Mouse (Mus musculus) gastrocnemius, adult 8-10 months (tissue): ENCODE data around the gene Gm42421. TPM values are rescaled to one million over a fixed set of nuclear protein-coding genes. Genes with fewer than 3 reads are reported as not detected.

ENCODE experiments used
- DNase-seq, 2 experiments: peaks; one replicate each; pipeline ENCODE4 v3.0.0; 2022; ENCODE audit warnings: low spot score in 2 of 2
- total RNA-seq, 4 experiments: library from RNA; stranded (reverse); gene quantifications; 2 replicates each; pipeline ENCODE4 v1.2.4; 2022

The Gm42421 gene
- not detected for total RNA-seq

DNA sequence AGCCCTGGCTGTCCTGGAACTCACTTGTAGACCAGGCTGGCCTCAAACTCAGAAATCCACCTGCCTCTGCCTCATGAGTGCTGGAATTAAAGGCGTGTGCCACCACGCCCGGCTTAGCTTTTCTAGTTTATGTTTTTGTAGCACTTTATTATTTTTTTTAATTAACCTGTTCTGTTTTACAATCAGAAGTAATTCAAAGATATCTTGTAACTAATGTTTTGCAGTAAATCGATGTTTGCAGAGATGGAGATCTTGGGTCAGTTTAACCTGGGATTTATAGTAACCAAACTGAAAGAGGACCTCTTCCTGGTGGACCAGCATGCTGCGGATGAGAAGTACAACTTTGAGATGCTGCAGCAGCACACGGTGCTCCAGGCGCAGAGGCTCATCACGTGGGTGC is at the start of gene Gm42421:
Gm42421 (plus strand) TSS at position 301 of the 400 bp plus-strand sequence.
- no peak for DNase-seq

DNA sequence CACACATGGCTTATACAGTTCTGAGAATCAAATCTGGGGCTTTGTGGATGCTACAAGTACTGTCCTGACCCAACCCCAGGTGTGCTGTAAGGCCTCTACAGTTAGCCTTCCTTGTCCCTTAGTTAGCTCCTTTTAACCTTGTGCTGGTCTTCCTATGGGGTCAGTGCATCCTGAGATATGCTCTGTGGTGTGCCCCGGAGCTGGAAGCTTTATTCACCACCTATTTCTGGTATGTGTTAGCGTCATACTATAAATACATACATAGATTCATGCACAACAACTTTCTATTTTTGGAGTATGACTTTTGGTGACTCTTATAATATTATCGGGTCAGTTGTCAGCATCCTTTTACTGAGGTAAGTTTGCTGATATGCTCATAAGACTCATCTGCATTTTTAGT is 42.7 kb upstream of the Gm42421 start:
- no peak for DNase-seq

DNA sequence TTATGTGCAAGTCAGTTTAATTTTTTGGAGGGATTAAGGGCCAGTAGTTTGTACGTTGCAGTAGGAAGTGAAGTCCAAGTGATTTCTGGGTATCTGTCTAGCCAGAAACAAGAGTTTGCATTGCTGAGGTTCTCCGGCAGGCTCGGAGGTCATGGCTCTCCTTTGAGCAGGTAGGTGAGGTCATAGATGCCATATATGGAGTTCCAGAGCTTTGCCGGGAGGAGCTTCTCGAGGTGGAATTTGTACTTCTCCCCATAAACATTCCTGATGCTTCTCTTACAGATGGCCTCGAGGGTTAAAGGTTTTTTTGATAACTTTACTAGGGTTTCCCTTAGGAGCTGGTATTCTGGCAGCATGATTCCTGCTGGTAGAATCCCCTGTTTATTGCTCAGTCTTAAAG is 37.2 kb upstream of the Gm42421 start:
- DNase-seq = no peak

DNA sequence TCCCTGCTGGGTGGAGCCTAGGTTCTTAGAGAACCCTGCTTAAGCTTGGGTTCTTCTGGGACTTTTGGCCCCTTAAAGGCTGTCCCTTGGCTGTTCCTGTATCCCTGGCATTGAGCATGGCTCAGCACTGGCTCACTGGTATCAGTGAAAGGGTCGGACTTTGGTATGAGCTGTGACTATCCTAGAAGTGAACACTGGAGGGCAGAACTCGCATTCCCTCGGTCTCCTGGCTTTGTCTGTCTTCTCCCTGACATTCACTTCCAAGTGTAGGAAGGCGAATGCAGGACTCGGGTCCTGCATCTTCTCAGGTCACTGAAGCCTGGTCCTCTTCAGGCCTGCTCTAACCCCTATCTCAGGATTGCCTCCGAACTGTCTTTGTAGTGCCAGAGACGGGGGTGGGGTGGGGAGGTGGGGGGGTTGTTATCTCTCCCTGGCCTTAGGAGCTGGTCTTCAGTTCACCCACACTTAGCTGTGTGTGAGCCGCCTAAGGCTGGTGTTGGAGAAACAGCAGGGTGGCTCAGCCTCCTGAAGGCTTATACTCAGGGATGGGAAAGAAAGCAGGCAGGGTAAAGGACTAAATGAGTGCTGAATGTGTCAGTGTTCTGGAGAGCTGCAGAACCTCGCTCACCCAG is 35.6 kb upstream of the Gm42421 start:
- DNase-seq = no peak

DNA sequence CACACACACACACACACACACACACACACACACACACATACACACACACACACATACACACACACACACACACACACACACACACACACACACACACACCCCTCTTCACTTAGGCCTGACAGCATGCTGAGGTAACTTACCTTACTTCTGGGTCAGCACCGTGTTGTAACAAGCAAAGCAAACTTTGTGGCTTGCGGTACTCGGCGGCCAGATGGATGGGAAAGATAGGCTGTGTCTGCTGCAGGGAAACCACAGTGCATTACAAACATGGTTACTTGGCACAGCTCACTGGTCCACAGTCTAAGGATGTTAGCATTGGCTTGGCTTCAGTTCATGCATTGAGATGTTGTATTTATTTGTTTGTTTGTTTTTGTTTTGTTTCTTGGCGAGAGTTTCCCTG is 34.6 kb upstream of the Gm42421 start:
- DNase-seq = no peak

DNA sequence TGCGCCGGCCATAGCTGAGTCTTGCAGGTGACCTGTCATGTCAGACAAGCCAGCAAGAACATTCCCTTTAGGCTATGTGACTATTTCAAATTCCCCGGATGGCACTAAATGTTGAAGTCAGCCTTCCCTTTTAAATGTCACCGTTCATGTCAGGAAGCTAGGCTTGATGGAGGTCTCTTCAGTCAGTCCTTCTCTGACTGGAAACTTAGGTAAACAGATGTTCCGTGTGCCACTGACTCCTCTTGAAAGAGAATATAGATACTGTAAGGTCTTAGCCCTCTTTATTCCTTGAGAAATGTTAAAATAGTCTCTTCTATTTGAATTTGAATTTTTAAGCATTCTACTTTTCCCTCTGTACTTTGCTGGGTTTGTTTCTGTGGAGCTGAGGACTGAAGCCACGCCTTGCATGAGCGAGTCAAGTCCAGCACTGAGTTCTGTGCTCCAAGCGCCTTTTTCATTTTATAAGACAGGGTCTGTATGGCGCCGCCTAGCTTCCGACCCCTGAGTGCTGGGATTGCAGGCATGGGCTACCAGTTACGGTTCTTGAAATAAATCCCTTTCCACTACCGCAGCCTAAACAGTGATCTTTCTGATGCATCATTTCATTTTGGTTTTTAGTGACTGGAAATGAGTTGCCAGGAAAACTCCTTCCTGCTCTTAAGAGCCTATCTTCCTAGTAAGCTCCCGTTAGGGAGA is 30.2 kb upstream of the Gm42421 start, which contains the start of gene Ankrd61:
Ankrd61 (minus strand) TSS at position 51 of the 696 bp plus-strand sequence.
- no peak for DNase-seq

DNA sequence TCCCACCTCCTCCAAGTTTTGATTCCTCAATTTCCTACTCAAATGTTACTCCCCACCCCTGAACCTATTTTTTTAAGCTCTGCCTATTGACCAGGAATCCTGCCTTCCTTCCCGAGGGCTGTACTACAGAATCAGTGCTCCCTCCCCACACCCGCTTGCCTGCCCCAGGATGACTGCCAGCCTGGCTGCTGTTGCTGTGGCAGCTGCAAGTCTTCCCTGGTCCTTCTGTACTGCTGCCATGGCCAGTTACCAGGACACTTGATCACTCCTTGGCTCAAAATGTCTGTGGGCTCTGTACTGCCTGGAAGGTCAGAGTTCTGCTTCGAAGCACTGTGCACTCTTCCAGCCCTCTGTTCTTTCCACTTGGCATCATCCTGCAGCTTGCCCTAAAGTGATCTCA is 25.9 kb upstream of the Gm42421 start:
- DNase-seq = peak; percentile 80 to 87

DNA sequence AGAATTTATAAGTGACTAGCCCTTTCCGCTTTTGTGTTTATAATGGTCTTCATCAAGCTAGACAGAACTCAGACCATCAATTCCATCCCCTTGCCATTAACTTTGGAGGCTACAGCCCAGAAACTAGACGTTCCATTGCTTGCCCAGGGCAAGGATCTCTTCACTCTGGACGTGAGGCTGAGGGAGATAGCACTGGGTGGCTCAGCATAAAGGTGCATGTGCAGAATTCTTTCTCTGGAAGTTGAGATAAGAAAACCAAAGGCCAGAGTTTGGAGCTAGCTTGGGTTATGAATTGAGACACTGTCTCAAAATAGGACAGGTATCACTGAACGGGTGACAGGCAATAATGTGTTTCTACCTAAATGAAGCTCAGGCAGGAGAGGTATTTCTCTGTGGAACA is 24.2 kb upstream of the Gm42421 start:
- no peak for DNase-seq

DNA sequence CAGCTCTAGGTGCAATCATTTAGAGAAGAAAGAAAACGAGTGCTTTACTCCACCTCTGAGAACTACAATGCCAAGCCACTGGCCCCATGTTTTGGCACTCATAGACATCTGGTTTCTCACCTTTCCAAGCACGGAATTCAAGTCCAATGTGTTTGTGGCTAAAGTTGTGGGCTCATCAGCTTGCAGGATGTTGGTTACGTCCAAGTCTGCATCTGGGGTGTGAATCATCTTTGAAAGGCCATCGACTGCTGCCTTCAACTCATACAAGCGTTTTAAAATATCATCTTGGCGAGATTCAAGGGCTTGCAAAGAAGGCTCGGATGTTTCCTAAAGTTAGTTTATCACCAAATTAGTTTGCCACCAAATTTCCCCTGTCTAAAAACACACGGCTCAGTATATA is 21.5 kb upstream of the Gm42421 start:
- DNase-seq = no peak

DNA sequence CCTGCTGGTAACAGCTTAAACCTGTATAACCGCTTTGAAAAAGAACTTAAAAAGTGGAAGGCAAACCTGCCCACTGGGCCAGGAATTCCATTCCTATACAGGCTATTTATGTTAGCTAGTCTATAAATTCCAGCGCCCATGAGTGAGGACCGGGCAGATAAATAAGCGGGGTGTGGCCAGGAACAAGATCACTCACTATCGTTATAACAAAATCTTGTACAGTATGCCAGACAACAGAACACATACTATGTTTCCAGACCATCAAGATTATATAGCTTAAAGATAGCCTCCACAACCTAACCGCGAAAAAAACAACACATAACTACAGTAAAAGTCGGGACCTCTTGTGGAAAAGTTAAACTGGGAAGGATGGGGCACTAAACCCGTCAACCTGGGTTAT is 19.0 kb upstream of the Gm42421 start:
- DNase-seq = no peak

DNA sequence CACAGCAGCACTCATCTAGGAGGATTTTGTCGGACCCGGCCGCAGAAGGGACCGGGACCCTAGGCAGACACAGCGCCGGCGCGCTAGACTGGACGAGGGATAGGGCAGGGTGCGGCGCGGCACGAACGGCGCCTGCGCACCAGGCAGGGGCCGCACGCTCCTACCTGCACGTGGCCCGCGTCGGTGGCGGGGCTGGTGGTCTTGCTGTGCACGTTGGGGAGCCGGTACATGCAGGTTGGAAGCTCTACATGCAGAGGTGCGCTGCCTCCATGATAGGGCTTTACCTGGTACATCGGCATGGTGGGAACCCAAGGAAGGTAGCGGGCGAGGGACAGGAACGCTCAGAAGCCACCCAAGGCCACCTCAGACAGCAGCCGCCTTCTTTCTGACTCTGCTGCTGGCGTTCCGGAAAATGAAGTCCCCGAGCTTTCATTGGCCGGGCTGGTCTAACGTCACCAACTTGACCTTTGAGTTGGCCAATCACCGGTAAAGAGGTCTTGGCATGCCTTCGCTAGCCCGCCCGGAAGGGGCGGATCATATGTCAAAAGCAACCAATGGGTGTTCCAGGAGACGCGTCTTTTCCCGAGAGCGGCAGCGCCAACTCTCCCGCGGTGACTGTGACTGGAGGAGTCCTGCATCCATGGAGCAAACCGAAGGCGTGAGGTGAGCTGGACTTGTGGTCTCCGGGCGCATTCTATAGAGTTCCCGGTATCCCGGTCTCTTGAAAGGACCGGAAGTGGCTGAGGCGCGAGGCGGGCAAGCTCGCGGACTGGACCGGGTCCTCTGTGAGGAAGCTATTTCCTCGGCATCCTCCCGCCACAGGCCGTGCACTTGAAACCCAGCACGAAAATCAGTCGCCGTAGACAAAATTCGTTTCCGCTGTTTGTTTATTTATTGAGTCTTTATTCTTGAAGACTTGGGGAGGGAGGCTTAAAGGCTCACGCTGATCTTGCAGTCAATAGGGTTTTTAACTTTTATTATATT is 18.3 kb upstream of the Gm42421 start, which contains the start of the genes Aimp2 and Pms2:
Aimp2 (minus strand) TSS at position 431 of the 984 bp plus-strand sequence.
Pms2 (plus strand) TSS at position 548 of the 984 bp plus-strand sequence.
- peak; percentile 93 to 96 for DNase-seq

DNA sequence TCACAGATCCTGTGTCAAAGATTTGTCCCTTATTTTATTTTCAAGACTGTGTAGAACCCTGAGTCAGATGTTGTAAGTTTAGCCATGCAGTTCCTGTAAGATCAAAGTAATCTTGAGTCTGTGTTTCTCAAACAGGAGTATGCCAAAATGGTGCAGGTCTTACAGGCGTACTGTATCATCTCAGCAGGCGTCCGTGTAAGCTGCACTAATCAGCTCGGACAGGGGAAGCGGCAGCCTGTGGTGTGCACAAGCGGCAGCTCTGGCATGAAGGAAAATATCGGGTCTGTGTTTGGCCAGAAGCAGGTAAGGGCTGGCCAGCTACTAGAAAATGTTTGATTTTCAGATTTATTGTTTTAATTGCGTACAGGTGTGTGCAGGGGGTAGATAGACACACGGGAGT is 11.8 kb upstream of the Gm42421 start:
- DNase-seq = no peak

DNA sequence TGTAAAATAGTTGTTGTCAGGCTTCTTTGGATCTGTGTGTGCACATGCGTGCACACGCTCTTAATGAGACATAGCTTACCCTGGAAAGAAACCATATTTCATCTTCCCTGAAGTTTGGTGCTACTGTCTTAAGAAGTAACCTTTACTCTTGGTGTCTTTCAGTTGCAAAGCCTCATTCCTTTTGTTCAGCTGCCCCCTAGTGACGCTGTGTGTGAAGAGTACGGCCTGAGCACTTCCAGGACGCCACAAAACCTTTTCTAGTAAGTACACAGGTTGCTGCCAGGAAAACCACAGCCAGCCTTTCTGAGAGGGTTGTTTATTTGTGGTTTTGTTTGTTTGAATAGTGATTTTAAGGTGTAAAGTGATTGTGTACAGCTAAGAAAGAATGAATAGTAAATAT is 10.6 kb upstream of the Gm42421 start:
- peak; percentile 23 to 46 for DNase-seq

DNA sequence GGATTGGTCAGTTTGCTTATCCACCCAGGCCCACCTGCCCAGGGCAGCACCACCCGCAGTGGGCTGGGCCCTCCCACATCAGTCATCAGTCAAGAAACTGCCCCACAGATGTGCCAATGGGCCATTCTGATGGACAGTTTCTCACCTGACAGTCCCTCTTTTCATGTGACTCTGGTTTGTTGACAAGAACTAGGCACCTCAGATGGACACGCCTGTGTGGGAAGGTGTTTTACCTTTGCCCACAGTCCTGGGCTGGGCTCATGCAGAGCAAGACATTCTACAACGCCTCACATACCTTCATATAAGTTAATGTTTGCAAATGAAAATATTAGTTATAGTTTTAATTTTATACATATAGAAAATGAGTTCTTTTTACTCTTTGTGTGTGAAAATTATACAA is 9.9 kb upstream of the Gm42421 start:
- no peak for DNase-seq

DNA sequence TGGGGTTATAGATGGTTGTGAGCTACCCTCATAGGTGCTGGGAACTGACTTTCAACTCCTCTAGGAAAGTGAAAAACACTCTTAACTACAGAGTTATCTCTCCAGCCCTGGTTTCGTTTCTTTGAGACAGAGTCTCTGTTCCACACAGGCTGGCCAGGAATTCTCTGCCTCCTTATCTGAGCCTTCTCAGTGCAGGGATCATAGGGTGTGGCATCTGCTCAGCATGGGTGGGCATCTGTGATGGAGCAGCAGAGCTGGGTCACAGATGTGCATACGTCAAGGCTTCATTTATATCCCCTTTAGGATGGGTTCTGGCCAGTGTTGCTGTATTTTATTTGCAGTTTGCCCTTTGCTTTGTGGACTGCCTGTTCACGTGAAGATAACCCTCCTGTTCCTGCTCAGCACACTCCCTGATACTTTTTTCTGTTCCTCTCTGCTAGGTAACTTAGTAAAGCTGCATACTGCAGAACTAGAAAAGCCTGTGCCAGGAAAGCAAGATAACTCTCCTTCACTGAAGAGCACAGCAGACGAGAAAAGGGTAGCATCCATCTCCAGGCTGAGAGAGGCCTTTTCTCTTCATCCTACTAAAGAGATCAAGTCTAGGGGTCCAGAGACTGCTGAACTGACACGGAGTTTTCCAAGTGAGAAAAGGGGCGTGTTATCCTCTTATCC is 3.1 kb upstream of the Gm42421 start:
- DNase-seq = no peak

DNA sequence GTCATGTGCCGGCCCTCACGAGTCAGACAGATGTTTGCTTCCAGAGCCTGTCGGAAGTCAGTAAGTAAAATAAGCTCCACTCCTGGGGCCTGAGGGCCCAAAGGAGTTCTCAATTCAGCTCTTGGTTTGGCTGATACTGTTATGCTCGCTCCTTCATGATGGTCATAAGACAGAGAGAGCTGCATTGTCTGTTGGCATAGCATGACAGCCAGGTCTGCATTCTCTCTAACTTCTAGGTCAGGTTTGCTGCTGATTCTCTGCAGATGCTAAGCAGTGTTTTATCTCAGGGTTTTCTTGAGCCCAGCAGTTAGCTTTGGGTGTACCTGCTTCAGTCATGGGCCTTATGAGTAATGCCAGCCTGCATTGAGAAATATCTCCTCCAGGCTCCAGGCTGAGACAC is 1.3 kb downstream of the Gm42421 start:
- DNase-seq = no peak

DNA sequence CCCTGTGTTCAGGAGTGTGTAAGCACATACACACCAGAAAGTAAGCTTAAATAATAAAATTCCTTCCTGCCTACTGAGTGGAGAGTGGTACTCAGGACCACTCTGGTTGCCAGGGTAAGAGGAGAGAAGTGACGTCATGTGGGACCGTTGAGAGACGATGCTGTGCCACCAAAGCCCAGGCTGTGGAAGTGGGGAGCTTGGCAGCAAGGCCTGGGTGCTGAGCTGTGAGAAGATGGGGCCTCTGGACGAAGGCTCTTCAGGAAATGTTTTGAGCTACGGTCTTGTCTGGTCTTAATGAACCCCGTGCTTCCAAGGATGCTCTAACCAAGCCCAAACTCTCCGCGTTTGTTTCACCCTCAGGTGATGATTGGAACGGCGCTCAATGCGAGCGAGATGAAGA is 2.7 kb downstream of the Gm42421 start:
- DNase-seq = no peak

DNA sequence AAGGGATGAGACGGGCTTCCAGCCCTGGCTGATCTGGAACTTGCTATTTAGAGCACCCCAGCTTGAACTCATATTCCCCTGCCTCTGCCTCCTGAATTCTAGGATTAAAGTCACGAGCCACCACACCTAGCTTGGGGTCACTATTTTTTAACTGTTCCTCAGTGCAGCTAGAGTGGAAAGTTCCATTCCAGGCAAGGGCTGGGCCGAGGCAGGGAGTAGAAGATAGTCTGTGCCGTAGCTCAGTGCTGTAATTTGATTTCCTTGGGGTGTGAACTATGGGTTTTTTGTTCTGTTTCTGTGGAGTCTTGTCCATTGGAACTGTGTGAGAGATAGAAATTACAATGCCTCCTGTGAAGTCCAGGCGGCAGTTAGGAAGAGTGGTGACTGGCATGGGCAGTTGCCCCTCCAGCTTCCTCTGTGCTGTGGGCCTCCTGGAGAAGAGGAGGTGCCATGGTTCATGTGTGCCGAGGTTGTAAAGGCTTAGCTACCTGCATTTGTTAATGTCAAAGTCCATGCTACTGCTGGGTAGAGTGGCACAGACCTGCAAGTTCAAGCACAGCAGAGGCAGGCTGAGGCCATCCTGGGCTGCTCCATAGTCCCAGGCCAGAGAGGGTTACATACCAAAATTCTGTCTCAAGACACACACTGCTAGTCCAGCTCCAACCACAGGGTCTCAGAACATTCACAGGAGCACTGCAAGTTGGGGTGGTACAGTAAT is 4.0 kb downstream of the Gm42421 start:
- no peak for DNase-seq

DNA sequence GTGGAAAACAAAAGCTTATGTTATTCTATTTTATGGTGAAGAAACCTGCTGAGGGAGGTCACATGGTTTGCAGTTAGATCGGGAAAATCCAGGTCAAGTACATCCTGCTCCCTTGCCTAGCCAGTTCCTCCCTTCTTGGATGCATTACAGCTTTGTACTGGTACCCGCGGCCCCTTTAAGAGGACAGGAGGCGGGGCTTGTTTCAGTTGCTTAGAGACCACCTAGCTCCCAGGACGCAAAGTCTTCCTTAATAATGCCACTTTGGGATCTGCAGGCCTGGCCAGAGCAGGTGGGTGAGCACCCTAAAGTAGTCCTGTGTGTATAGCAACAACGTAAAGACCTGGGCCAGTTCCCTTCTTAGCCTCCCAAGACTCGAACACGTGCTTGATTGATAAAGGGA is 4.9 kb downstream of the Gm42421 start, which contains the start of gene Rsph10b:
Rsph10b (plus strand) TSS at position 205 of the 400 bp plus-strand sequence.
- no peak for DNase-seq

DNA sequence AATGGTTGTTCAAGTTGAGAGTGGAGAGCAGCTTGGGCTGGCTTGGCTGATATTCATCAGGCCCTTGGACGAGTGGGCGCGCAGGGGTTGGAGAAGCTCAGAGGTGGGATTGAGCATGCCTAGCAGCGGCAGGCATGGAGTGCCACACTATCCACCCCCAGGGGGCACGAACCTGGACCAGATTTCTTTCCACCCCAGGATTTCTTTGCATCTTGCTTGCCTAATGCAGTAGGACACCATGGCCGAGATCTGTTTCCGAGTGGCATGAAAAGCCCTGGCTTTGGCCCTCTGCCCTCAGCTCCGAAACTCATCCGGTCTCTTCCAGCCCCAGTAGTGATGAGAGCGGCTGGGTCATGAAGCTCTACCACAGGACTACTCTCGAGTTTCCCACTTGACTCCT is 5.4 kb downstream of the Gm42421 start:
- DNase-seq = no peak

DNA sequence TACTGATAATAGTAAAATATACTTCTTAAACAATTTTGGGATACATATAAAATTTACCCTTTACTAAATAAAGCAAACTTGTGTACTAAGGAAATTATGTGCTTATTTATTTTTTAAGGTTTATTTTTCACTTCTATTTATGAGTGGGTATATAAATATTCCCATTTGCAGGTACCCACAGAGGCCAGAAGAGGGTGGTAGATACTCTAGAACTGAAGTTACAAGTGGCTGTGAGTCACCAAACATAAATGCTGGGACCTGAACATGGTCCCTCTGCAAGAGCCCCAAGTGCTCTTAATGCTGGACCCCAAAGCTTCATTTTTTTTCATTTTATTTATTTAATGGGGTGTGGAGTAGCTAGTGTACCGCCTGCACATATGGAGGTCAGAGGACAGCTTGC is 5.9 kb downstream of the Gm42421 start:
- no peak for DNase-seq
